Mouse (Mus musculus) induced T-regulatory cell, adult 2 months (primary cell): Measurements from ENCODE around the gene Gadd45gip1.

Source experiments
- DNase-seq: peaks from one replicate; pipeline ENCODE4 v3.0.0-alpha.2; 2012; ENCODE audit warnings: low read depth

Gadd45gip1 gene

GRCm38 (mm10) chr8:84832034-84832717, 854 bp downstream of the Gadd45gip1 start:
- peak; percentile 90 for DNase-seq

GRCm38 (mm10) chr8:84832759-84833742, 1.7 kb downstream of the Gadd45gip1 start:
- peak; percentile 21 for DNase-seq

- no peak for DNase-seq
Measured at GRCm38 (mm10) chr8:84834002-84834865, 2.9 kb downstream of the Gadd45gip1 start.

- DNase-seq = no peak
Measured at GRCm38 (mm10) chr8:84834866-84835855, 3.8 kb downstream of the Gadd45gip1 start.

GRCm38 (mm10) chr8:84837149-84837911, 6.0 kb downstream of the Gadd45gip1 start:
- DNase-seq = no peak

- no peak for DNase-seq
Measured at GRCm38 (mm10) chr8:84837912-84838470, 6.7 kb downstream of the Gadd45gip1 start.

GRCm38 (mm10) chr8:84838513-84838912, 7.2 kb downstream of the Gadd45gip1 start:
- no peak for DNase-seq

GRCm38 (mm10) chr8:84839411-84839810, 8.1 kb downstream of the Gadd45gip1 start:
- no peak for DNase-seq

GRCm38 (mm10) chr8:84839875-84840247, 8.5 kb downstream of the Gadd45gip1 start:
- no peak for DNase-seq

- peak; percentile 98 for DNase-seq
Measured at GRCm38 (mm10) chr8:84840248-84840999, 9.1 kb downstream of the Gadd45gip1 start, which contains the start of gene Rad23a. Rad23a (minus strand) TSS chr8:84840665.

GRCm38 (mm10) chr8:84841514-84841913, 10.2 kb downstream of the Gadd45gip1 start:
- no peak for DNase-seq

GRCm38 (mm10) chr8:84844397-84845070, 13.2 kb downstream of the Gadd45gip1 start:
- peak; percentile 46 for DNase-seq

- peak; percentile 47 for DNase-seq
Measured at GRCm38 (mm10) chr8:84845355-84846093, 14.2 kb downstream of the Gadd45gip1 start.

GRCm38 (mm10) chr8:84846094-84846721, 14.9 kb downstream of the Gadd45gip1 start:
- peak; percentile 77 for DNase-seq

- peak; percentile 99 for DNase-seq
Measured at GRCm38 (mm10) chr8:84846722-84847572, 15.6 kb downstream of the Gadd45gip1 start, which contains the start of gene Calr. Calr (minus strand) TSS chr8:84846934.
